Mouse (Mus musculus) cerebellum, adult 2 months (tissue): ENCODE measurements around the gene Rnf144b.

Experiments used
- CTCF ChIP-seq: fragments of 200-500 bp; IDR thresholded peaks from 2 replicates; pipeline ENCODE4 v1.5.1; 2011; ENCODE audit warnings: low read depth, mild to moderate bottlenecking, control low read depth, low read length, moderate library complexity, borderline replicate concordance; ENCODE audit not compliant: insufficient read depth
- POLR2A ChIP-seq: fragments of 200-500 bp; IDR thresholded peaks from 2 replicates; pipeline ENCODE4 v1.6.1; 2011; ENCODE audit warnings: low read length, control low read depth, borderline replicate concordance; ENCODE audit not compliant: insufficient read depth

DNA sequence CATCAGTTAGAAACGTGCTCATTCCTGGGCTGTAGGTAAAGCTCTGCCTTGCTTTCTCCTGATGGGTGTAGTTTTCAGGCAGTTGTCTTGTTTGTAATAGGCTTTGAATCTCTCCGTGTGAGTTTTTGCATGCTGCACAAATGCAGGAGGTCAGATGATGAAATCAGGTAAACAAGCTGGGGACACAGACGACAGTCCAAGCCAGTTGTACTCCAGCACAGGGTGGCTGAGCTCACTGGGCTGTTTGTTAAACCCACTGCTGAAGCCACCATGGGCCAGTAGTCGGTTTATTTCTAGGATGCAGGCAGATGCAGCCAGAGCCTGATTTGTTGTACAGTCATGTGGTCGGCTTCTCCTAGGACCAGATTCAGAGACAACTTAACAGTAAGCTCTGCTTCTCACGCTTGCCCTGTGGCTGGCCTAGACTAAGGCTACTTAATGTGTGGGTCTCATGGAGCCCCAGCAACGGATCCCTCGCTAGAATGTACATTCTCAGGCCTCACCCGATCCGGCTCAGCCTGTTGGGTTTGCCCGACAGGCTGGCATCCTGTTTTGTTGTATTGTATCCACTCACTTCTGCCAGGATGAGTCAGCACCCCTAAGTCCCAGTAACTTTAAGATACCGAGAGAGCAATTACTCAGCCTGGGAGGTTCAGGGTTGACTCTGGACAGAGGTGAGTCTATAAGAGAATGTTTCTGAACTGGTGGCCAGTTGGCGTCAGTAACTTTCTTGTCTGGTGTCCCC lies 48.5 kb downstream of the Rnf144b start:
- TF ChIP-seq CTCF (no peak), POLR2A (no peak)
